Mouse (Mus musculus) embryonic fibroblast, embryonic 13.5 days (primary cell): Measurements from ENCODE around the gene Oaf.

Experiments
- CTCF ChIP-seq: IDR thresholded peaks from 2 replicates; pipeline ENCODE4 v1.5.1; 2011; ENCODE audit warnings: mild to moderate bottlenecking, control low read depth, low read length, moderate library complexity, borderline replicate concordance; ENCODE audit not compliant: insufficient read depth
- POLR2A ChIP-seq: IDR thresholded peaks from 2 replicates; pipeline ENCODE4 v1.6.1; 2011; ENCODE audit warnings: low read depth, mild to moderate bottlenecking, control low read depth, low read length, moderate library complexity

GRCm38 (mm10) chr9:43261941-43262340, 22.2 kb upstream of the Oaf start:
- TF ChIP-seq CTCF (peak; percentile 13; the same call in 1 of the 2 replicates), POLR2A (no peak)
